Mouse (Mus musculus): Measurements from ENCODE around the gene Akt3. TPM values are rescaled to one million over a fixed set of nuclear protein-coding genes. Genes with fewer than 3 reads are reported as not detected.

The Akt3 gene
- polyA plus RNA-seq, 2 experiments, result 7.2 to 14.5 TPM

DNA sequence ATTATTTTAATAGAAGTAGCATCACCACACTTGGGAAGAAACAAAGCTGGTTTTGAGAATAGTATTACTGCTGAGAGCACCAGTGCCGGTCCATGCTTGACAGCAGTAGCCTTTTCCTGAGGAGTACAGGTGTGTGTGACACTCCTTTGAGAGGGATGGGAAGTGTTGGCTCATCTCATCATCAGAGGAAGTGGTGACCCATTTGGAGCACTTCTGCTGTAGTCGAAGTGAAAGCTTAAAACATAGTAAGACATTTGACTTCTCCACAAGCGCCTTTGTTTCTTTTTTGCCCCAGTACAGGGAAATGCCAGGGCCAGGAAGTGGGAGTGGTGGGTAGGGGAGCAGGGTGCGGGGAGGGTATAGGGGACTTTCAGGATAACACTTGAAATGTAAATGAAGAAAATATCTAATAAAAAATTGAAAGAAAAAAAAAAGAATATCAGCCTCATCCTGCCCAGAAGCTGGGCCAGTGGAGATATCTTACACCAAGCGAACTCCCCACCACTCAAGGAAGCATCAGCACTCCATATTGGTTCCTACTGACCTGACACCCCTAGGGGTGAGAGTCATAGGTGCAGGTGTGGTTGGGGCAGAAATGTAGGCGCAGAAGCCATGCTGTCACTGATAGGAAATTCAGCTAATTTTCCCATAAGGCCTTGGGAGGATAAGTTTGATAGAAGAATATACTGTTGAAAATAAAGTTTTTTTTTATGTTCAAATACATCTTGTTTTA is 284.5 kb downstream of the Akt3 start:
- ATAC-seq (ENCODE audit: low FRiP score, low read depth) (no peak), DNase-seq (ENCODE audit: low spot score) (no peak)
- no peaks in the 10 kb centered on the region for H3K36me3 ChIP-seq (ENCODE audit: control insufficient read depth, insufficient read depth, low read length)
- H3K4me3 ChIP-seq (replicated peaks; ENCODE audit: low read length), result no peak overlapping the region
- H3K27ac ChIP-seq (replicated peaks; ENCODE audit: low read depth, low read length), result no peak overlapping the region
- no peak overlapping the region for H3K9ac ChIP-seq (ENCODE audit: low read depth, low read length, severe bottlenecking)
- no peaks in the 10 kb centered on the region for H3K9me3 ChIP-seq (ENCODE audit: control insufficient read depth, low read length)
- TF ChIP-seq POLR2A (IDR thresholded peaks at IDR 0.05; ENCODE audit: borderline replicate concordance, extremely low read depth, insufficient read depth, insufficient read length), result no peak
- H3K27me3 ChIP-seq (ENCODE audit: control insufficient read depth, insufficient read depth, low read length), result no peaks in the 10 kb centered on the region
- no peak overlapping the region for H3K4me2 ChIP-seq (replicated peaks; ENCODE audit: low read depth, low read length, severe bottlenecking)
- 0 out of 2 replicates have a peak, but pooled peaks cover 3% of the 10 kb centered on the region for H3K4me1 ChIP-seq (ENCODE audit: control insufficient read depth, insufficient read depth, low read length)
- 88% methylated on average over 6 of the region's 6 CpGs for WGBS

- H3K36me3 ChIP-seq (ENCODE audit: control insufficient read depth, insufficient read depth, low read length), result no peaks in the 10 kb centered on the region
- H3K4me2 ChIP-seq (replicated peaks; ENCODE audit: low read depth, low read length, severe bottlenecking), result no peak overlapping the region
- no peaks in the 10 kb centered on the region for H3K27me3 ChIP-seq (ENCODE audit: control insufficient read depth, insufficient read depth, low read length)
- no peak overlapping the region for H3K27ac ChIP-seq (replicated peaks; ENCODE audit: low read depth, low read length)
- 88% methylated on average over 4 of the region's 4 CpGs for whole genome bisulfite sequencing
- no peak for TF ChIP-seq POLR2A (IDR thresholded peaks at IDR 0.05; ENCODE audit: borderline replicate concordance, extremely low read depth, insufficient read depth, insufficient read length)
- DNase-seq (ENCODE audit: low spot score) (no peak), ATAC-seq (ENCODE audit: low FRiP score, low read depth) (no peak)
- H3K4me3 ChIP-seq (replicated peaks; ENCODE audit: low read length), result no peak overlapping the region
- H3K9ac ChIP-seq (ENCODE audit: low read depth, low read length, severe bottlenecking), result no peak overlapping the region
- H3K9me3 ChIP-seq (ENCODE audit: control insufficient read depth, low read length), result no peaks in the 10 kb centered on the region
- H3K4me1 ChIP-seq (ENCODE audit: control insufficient read depth, insufficient read depth, low read length), result 0 out of 2 replicates have a peak, but pooled peaks cover 3% of the 10 kb centered on the region
These were observed 286.6 kb downstream of the Akt3 start for GRCm38 (mm10) chr1:176971479-176971797.

DNA sequence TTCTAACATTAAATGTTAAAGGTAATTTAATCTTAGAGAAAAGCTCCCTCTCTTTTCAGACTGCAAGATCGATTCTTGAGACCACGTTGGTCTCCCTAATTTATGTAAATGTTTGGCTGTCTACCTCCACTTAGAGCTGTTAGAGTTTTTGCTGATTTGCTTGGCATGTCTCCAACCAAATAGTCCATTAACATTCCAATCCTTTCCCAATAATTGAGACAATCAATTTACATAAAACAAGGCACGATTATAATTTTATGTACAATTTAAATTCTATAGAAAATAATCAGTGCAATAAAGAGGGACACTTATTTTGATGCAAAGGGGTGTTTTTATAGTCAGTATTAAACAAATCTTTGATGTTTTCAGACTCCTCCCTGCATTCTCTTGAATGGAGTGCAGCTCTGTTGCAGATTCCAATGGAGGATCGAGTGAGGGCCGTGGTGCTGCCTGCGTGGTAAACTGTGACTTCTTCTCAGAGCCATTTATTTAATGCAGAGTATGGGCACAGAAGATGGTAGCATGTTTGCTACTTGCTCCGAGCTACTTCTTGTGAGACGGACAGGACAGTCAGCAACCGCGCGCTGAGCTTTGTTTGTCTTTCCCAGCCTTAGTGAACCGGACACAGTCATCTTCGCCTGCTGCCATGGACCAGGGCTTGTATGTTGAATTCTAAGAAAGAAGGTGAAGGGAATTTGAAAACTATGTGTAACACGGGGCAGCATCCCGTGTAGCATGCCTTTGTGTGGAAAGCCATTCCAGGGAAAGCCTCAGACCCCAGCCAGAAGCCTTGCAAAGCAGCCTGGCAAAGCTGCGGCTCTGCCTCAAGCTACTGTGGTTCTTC is 287.1 kb downstream of the Akt3 start:
- DNase-seq (ENCODE audit: low spot score) (no peak), ATAC-seq (ENCODE audit: low FRiP score, low read depth) (no peak)
- Histone ChIP-seq H3K36me3 (ENCODE audit: control insufficient read depth, insufficient read depth, low read length) (no peaks in the 10 kb centered on the region), H3K4me2 (replicated peaks; ENCODE audit: low read depth, low read length, severe bottlenecking) (no peak overlapping the region), H3K27ac (replicated peaks; ENCODE audit: low read depth, low read length) (no peak overlapping the region), H3K9me3 (ENCODE audit: control insufficient read depth, low read length) (no peaks in the 10 kb centered on the region), H3K27me3 (ENCODE audit: control insufficient read depth, insufficient read depth, low read length) (no peaks in the 10 kb centered on the region), H3K4me1 (ENCODE audit: control insufficient read depth, insufficient read depth, low read length) (0 out of 2 replicates have a peak, but pooled peaks cover 3% of the 10 kb centered on the region), H3K4me3 (replicated peaks; ENCODE audit: low read length) (no peak overlapping the region), H3K9ac (ENCODE audit: low read depth, low read length, severe bottlenecking) (no peak overlapping the region)
- WGBS, result 80% methylated on average over 16 of the region's 16 CpGs
- no peak for TF ChIP-seq POLR2A (IDR thresholded peaks at IDR 0.05; ENCODE audit: borderline replicate concordance, extremely low read depth, insufficient read depth, insufficient read length)

Other genes with a start within 250 kb of the Akt3 start
- gene Zbtb18, start 184.1 kb upstream of the Akt3 start, polyA plus RNA-seq (2012; rRNA removed), result 18.1 and 20.2 TPM in 2 replicates
- gene Zbtb18, start 184.1 kb upstream of the Akt3 start, polyA plus RNA-seq (2014; fragmentation: Nextera tagmentation; extraction: Ambion mirVana), result 3.1 and 3.8 TPM in 2 replicates